Mouse (Mus musculus): ENCODE results near the gene Notch3. TPM values are rescaled to one million over a fixed set of nuclear protein-coding genes. Genes with fewer than 3 reads are reported as not detected.

The Notch3 gene
- polyA plus RNA-seq, 1 experiment from 2014 or later: 8.6 TPM

GRCm38 (mm10) chr17:32073359-32073758 is 93.3 kb downstream of the Notch3 start:
- Histone ChIP-seq H3K4me1 (ENCODE audit: control insufficient read depth, insufficient read depth, low read length) (no peaks in the 10 kb centered on the region), H3K4me2 (ENCODE audit: low read depth, low read length) (no peak overlapping the region), H3K27ac (ENCODE audit: low read length) (no peak overlapping the region), H3K9ac (ENCODE audit: low read length) (no peak overlapping the region), H3K9me3 (replicated peaks; ENCODE audit: control insufficient read depth, low read length) (peaks cover 4% of the 10 kb centered on the region; the same call in 1 of the 2 replicates), H3K36me3 (ENCODE audit: control insufficient read depth, insufficient read depth) (no peaks in the 10 kb centered on the region), H3K4me3 (ENCODE audit: low read length) (no peak overlapping the region), H3K27me3 (ENCODE audit: control insufficient read depth, insufficient read depth, low read length) (no peaks in the 10 kb centered on the region)
- WGBS: 2% methylated on average over 2 of the region's 2 CpGs
- no peak for ATAC-seq (replicated peaks; ENCODE audit: extremely low read depth, insufficient read depth, low FRiP score)

Other genes with a start within 250 kb of the Notch3 start
- 27.0 and 32.3 TPM in 2 replicates for gene Rrp1b, start 130.8 kb downstream of the Notch3 start, polyA plus RNA-seq (2015; fragmentation: Nextera tagmentation; extraction: Ambion mirVana)
- 0.13 and 0.20 TPM in 2 replicates for gene Hsf2bp, start 130.5 kb downstream of the Notch3 start, polyA plus RNA-seq (2015; fragmentation: Nextera tagmentation; extraction: Ambion mirVana)
- 0.20 and 0.85 TPM in 2 replicates for gene Ephx3, start 22.7 kb upstream of the Notch3 start, polyA plus RNA-seq (2015; fragmentation: Nextera tagmentation; extraction: Ambion mirVana)
- 54.1 and 55.4 TPM in 2 replicates for gene Brd4, start 117.9 kb upstream of the Notch3 start, polyA plus RNA-seq (2015; fragmentation: Nextera tagmentation; extraction: Ambion mirVana)
- 75.8 and 81.4 TPM in 2 replicates for gene Akap8, start 154.4 kb upstream of the Notch3 start, polyA plus RNA-seq (2015; fragmentation: Nextera tagmentation; extraction: Ambion mirVana)
- 99.2 and 107 TPM in 2 replicates for gene Akap8l, start 183.8 kb upstream of the Notch3 start, polyA plus RNA-seq (2015; fragmentation: Nextera tagmentation; extraction: Ambion mirVana)
- 10.5 and 11.1 TPM in 2 replicates for gene Wiz, start 222.6 kb upstream of the Notch3 start, polyA plus RNA-seq (2015; fragmentation: Nextera tagmentation; extraction: Ambion mirVana)
- 5.8 and 13.9 TPM in 2 replicates for gene Rasal3, start 236.7 kb upstream of the Notch3 start, polyA plus RNA-seq (2015; fragmentation: Nextera tagmentation; extraction: Ambion mirVana)